In genomic region chr9:35199772-35200471, GRCm38 (mm10) we compare ENCODE assay signal across 8 mouse cellular contexts. TPM values are rescaled to one million over a fixed set of nuclear protein-coding genes. Genes with fewer than 3 reads are reported as not detected.
A peak's percentile ranks its signal among the peaks of the same experiment; 100 is the strongest.
DNase-seq lines count a peak whose midpoint lies in the region; ATAC-seq and TF ChIP-seq lines count a peak whose summit lies in the region.

Gene Srpr (plus strand): TSS chr9:35200175.
Gene Tirap (minus strand): TSS chr9:35200291.

- peak; percentile 97 for ATAC-seq in lung, embryonic 14.5 days (ENCODE audit: insufficient read depth)
- peak; percentile 92 for ATAC-seq in neutrophil, adult 5-6 weeks (ENCODE audit: extremely low read depth, insufficient number of reproducible peaks, low FRiP score, poor library complexity, severe bottlenecking)

- under 1% methylated on average over 44 of the region's 44 CpGs for WGBS in lung, embryonic 14.5 days

- H3K4me2 ChIP-seq in lung, embryonic 14.5 days: peak within 1 kb of the TSS; percentile 83

- TF ChIP-seq CTCF in layer of hippocampus, adult 2 months (conservative IDR thresholded peaks at IDR 0.05): peak; percentile 91
- peak; percentile 86 for TF ChIP-seq CTCF in lung, embryonic 14.5 days (IDR thresholded peaks at IDR 0.05; ENCODE audit: low read depth)

- H3K27ac ChIP-seq in layer of hippocampus, adult 2 months: peak within 1 kb of the TSS; percentile 67
- peak within 1 kb of the TSS; percentile 50; the same call in 1 of the 2 replicates for H3K27ac ChIP-seq in lung, embryonic 14.5 days (ENCODE audit: low read depth)

- H3K4me1 ChIP-seq in lung, embryonic 14.5 days (ENCODE audit: insufficient read depth): no peaks in the 10 kb centered on the region

- DNase-seq in MEL-GATA-1-ER (ENCODE audit: extremely low read depth, low read depth): peak; percentile 47
- DNase-seq in cerebellum, adult 8-10 months: peak; percentile 92
- peak; percentile 86 for DNase-seq in forelimb bud, embryonic 11.5 days (ENCODE audit: low read depth, low spot score)
- DNase-seq in heart, postnatal 4 days: peak; percentile 97
- DNase-seq in layer of hippocampus, adult 2 months (ENCODE audit: low spot score in 2 of 2): peak; percentile 73 to 82
- DNase-seq in lung, embryonic 14.5 days: peak; percentile 93
- DNase-seq in thymus, adult 18-20 months: peak; percentile 68 to 72

- peaks cover 8% of the 10 kb centered on the region for H3K36me3 ChIP-seq in lung, embryonic 14.5 days (ENCODE audit: insufficient read depth)

- no peaks in the 10 kb centered on the region for H3K9me3 ChIP-seq in lung, embryonic 14.5 days (ENCODE audit: low read depth, low read length)

- peak within 1 kb of the TSS; percentile 85 for H3K9ac ChIP-seq in lung, embryonic 14.5 days

- no peaks in the 10 kb centered on the region for H3K27me3 ChIP-seq in lung, embryonic 14.5 days (ENCODE audit: insufficient read depth, low read length)

- H3K4me3 ChIP-seq in layer of hippocampus, adult 2 months: peak within 1 kb of the TSS; percentile 73
- H3K4me3 ChIP-seq in lung, embryonic 14.5 days (ENCODE audit: low read depth, low read length): peak within 1 kb of the TSS; percentile 68

RNA-seq across cellular contexts. Expression of gene Srpr, which starts in this region (rescaled TPM):
- total RNA-seq in heart, postnatal 4 days (2021): 10 to 100 TPM; 93.2 to 95.3 TPM
- total RNA-seq in layer of hippocampus, adult 2 months (2021): 10 to 100 TPM; 65.4 to 65.6 TPM
- polyA plus RNA-seq in lung, embryonic 14.5 days (2014; fragmentation: Nextera tagmentation; extraction: Ambion mirVana): 129 and 133 TPM in 2 replicates
- total RNA-seq in neutrophil, adult 5-6 weeks (2017): 61.0 and 63.5 TPM in 2 replicates

RNA-seq across cellular contexts. Expression of gene Tirap, which starts in this region (rescaled TPM):
- total RNA-seq in heart, postnatal 4 days (2021): 1 to 10 TPM; 7.7 TPM
- total RNA-seq in layer of hippocampus, adult 2 months (2021): 1 to 10 TPM; 1.6 to 2.7 TPM
- 11.6 and 12.0 TPM in 2 replicates for polyA plus RNA-seq in lung, embryonic 14.5 days (2014; fragmentation: Nextera tagmentation; extraction: Ambion mirVana)
- total RNA-seq in neutrophil, adult 5-6 weeks (2017): 31.7 and 39.9 TPM in 2 replicates

Comparison
In these comparisons a context has a peak if more than half of its experiments do, and no peak if none do; other contexts are left out.
1. Peak in every context shown above with its lines: DNase-seq, ATAC-seq, H3K4me3 ChIP-seq and H3K27ac ChIP-seq.
2. DNase-seq: peak in every context shown above with its lines; median percentile 97 in heart, postnatal 4 days; 93 in lung, embryonic 14.5 days; 92 in cerebellum, adult 8-10 months; 86 in forelimb bud, embryonic 11.5 days; 78 in layer of hippocampus, adult 2 months; 70 in thymus, adult 18-20 months; 47 in MEL-GATA-1-ER.